Mouse (Mus musculus) CH12.LX (cell line): ENCODE measurements around the gene Atp1a3. TPM values are rescaled to one million over a fixed set of nuclear protein-coding genes. Genes with fewer than 3 reads are reported as not detected.

Experiments used
- DNase-seq: peaks from one replicate; pipeline ENCODE4 v3.0.0-alpha.2; 2013; ENCODE audit errors: extremely low read depth
- H3K27ac ChIP-seq: 2 replicates; pipeline ENCODE4 v1.5.1; 2012; ENCODE audit warnings: low read depth, mild to moderate bottlenecking, control low read depth, moderate library complexity; ENCODE audit not compliant: insufficient read depth
- H3K27me3 ChIP-seq: replicated peaks from 2 replicates; pipeline ENCODE3; 2012; ENCODE audit warnings: inconsistent platforms
- H3K36me3 ChIP-seq, 2 experiments: replicated peaks in 1 of 2; 2 replicates each; pipeline versions ENCODE3 to v1.6.1; 2012; ENCODE audit warnings: inconsistent platforms in 1 of 2, low read length in 1 of 2, mild to moderate bottlenecking in 1 of 2, mixed read lengths in 1 of 2, moderate library complexity in 1 of 2; ENCODE audit not compliant: control insufficient read depth in 1 of 2, insufficient read depth in 1 of 2
- H3K4me1 ChIP-seq, 2 experiments: 2 replicates each; pipeline ENCODE4 v1.6.1; 2012; ENCODE audit warnings: inconsistent platforms in 1 of 2, moderate library complexity in 1 of 2; ENCODE audit not compliant: insufficient read depth in 2 of 2, control insufficient read depth in 1 of 2
- H3K4me2 ChIP-seq: 2 replicates; pipeline ENCODE4 v1.6.1; 2012; ENCODE audit warnings: low read depth, mild to moderate bottlenecking, control low read depth; ENCODE audit not compliant: poor library complexity, insufficient read depth, severe bottlenecking
- H3K4me3 ChIP-seq, 3 experiments: fragments of 150-350 bp in 1 of 3; sonication (generic) in 1 of 3; replicated peaks in 1 of 3; 2 replicates each; pipeline versions ENCODE3 to v1.5.1; 2011 to 2012; ENCODE audit warnings: low read depth in 2 of 3, low read length in 2 of 3, mild to moderate bottlenecking in 2 of 3, moderate library complexity in 2 of 3, control low read depth in 1 of 3, improper control_type of control experiment in 1 of 3, inconsistent platforms in 1 of 3, mixed read lengths in 1 of 3; ENCODE audit not compliant: poor library complexity in 1 of 3
- H3K79me2 ChIP-seq: replicated peaks from 2 replicates; pipeline ENCODE4 v1.6.1; 2012; ENCODE audit warnings: mild to moderate bottlenecking, moderate library complexity; ENCODE audit not compliant: control insufficient read depth, poor library complexity, insufficient read depth, severe bottlenecking; ENCODE audit errors: extremely low read depth
- H3K9ac ChIP-seq: 2 replicates; pipeline ENCODE4 v1.6.1; 2012; ENCODE audit warnings: low read depth, mild to moderate bottlenecking, control low read depth, moderate library complexity; ENCODE audit not compliant: insufficient read depth
- H3K9me3 ChIP-seq: replicated peaks from 2 replicates; pipeline ENCODE3; 2012; ENCODE audit warnings: low read length, inconsistent platforms, mixed read lengths
- CTCF ChIP-seq, 2 experiments: IDR thresholded peaks in 1 of 2; conservative IDR thresholded peaks in 1 of 2; 2 replicates each; pipeline ENCODE4 v1.5.1; 2011 to 2012; ENCODE audit warnings: low read depth in 2 of 2, low read length in 2 of 2, improper control_type of control experiment in 1 of 2, inconsistent platforms in 1 of 2, mild to moderate bottlenecking in 1 of 2, moderate library complexity in 1 of 2
- ELF1 ChIP-seq: IDR thresholded peaks from 2 replicates; pipeline ENCODE4 v1.6.1; 2014; ENCODE audit warnings: low read depth, mild to moderate bottlenecking, inconsistent platforms, low read length, improper control_type of control experiment
- EP300 ChIP-seq: IDR thresholded peaks from 2 replicates; pipeline ENCODE4 v1.6.1; 2011; ENCODE audit warnings: low read length, improper control_type of control experiment
- GABPA ChIP-seq: IDR thresholded peaks from 2 replicates; pipeline ENCODE4 v1.6.1; 2012; ENCODE audit warnings: low read depth, low read length, improper control_type of control experiment, inconsistent platforms; ENCODE audit not compliant: insufficient replicate concordance
- HCFC1 ChIP-seq: IDR thresholded peaks from 2 replicates; pipeline ENCODE4 v1.6.1; 2012; ENCODE audit warnings: low read depth, mild to moderate bottlenecking, inconsistent platforms, low read length, improper control_type of control experiment
- JUN ChIP-seq: IDR thresholded peaks from 2 replicates; pipeline ENCODE4 v1.6.1; 2011; ENCODE audit warnings: low read depth, mild to moderate bottlenecking, low read length, improper control_type of control experiment, moderate library complexity; ENCODE audit not compliant: insufficient read depth
- KAT2A ChIP-seq: IDR thresholded peaks from 2 replicates; pipeline ENCODE4 v1.6.1; 2012; ENCODE audit warnings: low read length, improper control_type of control experiment, inconsistent platforms; ENCODE audit not compliant: insufficient replicate concordance
- MAX ChIP-seq: IDR thresholded peaks from 2 replicates; pipeline ENCODE4 v1.6.1; 2011; ENCODE audit warnings: low read length, improper control_type of control experiment
- MEF2A ChIP-seq: IDR thresholded peaks from 2 replicates; pipeline ENCODE4 v1.6.1; 2014; ENCODE audit warnings: low read depth, mild to moderate bottlenecking, inconsistent platforms, low read length, improper control_type of control experiment, borderline replicate concordance
- MXI1 ChIP-seq: IDR thresholded peaks from 2 replicates; pipeline ENCODE4 v1.6.1; 2011; ENCODE audit warnings: mild to moderate bottlenecking, low read depth, low read length, improper control_type of control experiment
- MYC ChIP-seq: IDR thresholded peaks from 2 replicates; pipeline ENCODE4 v1.6.1; 2011; ENCODE audit warnings: low read depth, mild to moderate bottlenecking, improper control_type of control experiment, low read length
- PAX5 ChIP-seq: IDR thresholded peaks from 2 replicates; pipeline ENCODE4 v1.6.1; 2012; ENCODE audit warnings: low read length, inconsistent platforms, mixed read lengths
- POLR2AphosphoS2 ChIP-seq: IDR thresholded peaks from 2 replicates; pipeline ENCODE4 v1.6.1; 2011; ENCODE audit warnings: low read depth, low read length, improper control_type of control experiment
- RAD21 ChIP-seq: IDR thresholded peaks from 2 replicates; pipeline ENCODE4 v1.6.1; 2011; ENCODE audit warnings: low read depth, mild to moderate bottlenecking, low read length, improper control_type of control experiment, moderate library complexity
- SIN3A ChIP-seq: IDR thresholded peaks from 2 replicates; pipeline ENCODE4 v1.6.1; 2012; ENCODE audit warnings: low read length, improper control_type of control experiment, inconsistent platforms
- UBTF ChIP-seq: IDR thresholded peaks from 2 replicates; pipeline ENCODE4 v1.6.1; 2012; ENCODE audit warnings: low read depth, mild to moderate bottlenecking, inconsistent platforms, low read length, improper control_type of control experiment, moderate library complexity
- USF2 ChIP-seq: conservative IDR thresholded peaks from 2 replicates; pipeline ENCODE4 v1.6.1; 2011; ENCODE audit warnings: low read depth, low read length, improper control_type of control experiment
- ZMIZ1 ChIP-seq: IDR thresholded peaks from 2 replicates; pipeline ENCODE4 v1.6.1; 2012; ENCODE audit warnings: low read depth, mild to moderate bottlenecking, inconsistent platforms, low read length, improper control_type of control experiment
- ZNF384 ChIP-seq: IDR thresholded peaks from 2 replicates; pipeline ENCODE4 v1.6.1; 2012; ENCODE audit warnings: low read depth, low read length, improper control_type of control experiment, inconsistent platforms
- dilution Hi-C: fragments of 300-500 bp; cut with MboI; formaldehyde crosslinking; loops from 2 replicates; pipeline ENCODE4 v1.14.3; 2020; ENCODE audit warnings: low sequenced_read_pairs; ENCODE audit not compliant: extremely low pct_unique_long_range_greater_than_20kb, extremely low pct_ligation_motif_present
- in situ Hi-C: fragments of 300-500 bp; cut with MboI; formaldehyde crosslinking; loops from 3 replicates; pipeline ENCODE4 v1.14.3; 2019; ENCODE audit warnings: low sequenced_read_pairs, low pct_ligation_motif_present, low pct_unique_long_range_greater_than_20kb, mixed read lengths
- polyA plus RNA-seq: library from polyadenylated mRNA; unstranded; fragments of >175 nt; gene quantifications from 2 replicates; pipeline ENCODE4 v1.2.1, GENCODE M21; 2012; ENCODE audit warnings: low read depth; ENCODE audit not compliant: insufficient read length
- total RNA-seq, 2 experiments: library from RNA; depleted of rRNA; stranded (reverse); fragments of 300-350 nt in 1 of 2; fragments of >200 nt in 1 of 2; gene quantifications; 2 replicates each; pipeline ENCODE4 v1.2.3; 2012 to 2014

The Atp1a3 gene
- total and polyA plus RNA-seq, 3 experiments: 0.17 to 0.24 TPM; not detected in 1

DNA sequence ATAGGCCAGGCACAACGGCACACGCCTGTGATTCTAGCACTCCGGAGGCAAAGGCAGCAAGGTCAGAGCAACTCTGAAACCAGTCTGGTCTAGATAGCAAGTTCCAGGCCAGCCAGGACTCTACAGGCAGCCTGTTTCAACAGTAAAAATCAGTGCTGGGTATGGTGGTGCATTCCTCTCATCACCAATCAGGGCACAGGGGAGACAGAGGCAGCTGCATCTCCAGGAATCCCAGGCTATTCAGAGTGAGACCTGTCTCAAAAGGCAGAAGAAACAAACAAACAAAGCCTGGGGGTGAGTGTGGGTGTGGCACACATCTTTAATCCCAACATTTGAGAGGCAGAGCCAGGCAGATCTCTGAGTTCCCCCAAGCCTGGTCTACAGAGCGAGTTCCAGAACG, 22.4 kb downstream of the Atp1a3 start:
- no peak overlapping the region for H3K9ac ChIP-seq
- DNase-seq: no peak
- peaks cover 64% of the 10 kb centered on the region for H3K27me3 ChIP-seq
- no peak overlapping the region for H3K27ac ChIP-seq
- H3K79me2 ChIP-seq: no peaks in the 10 kb centered on the region
- dilution Hi-C loops (no loop called here), in situ Hi-C loops (no loop called here)
- no peaks in the 10 kb centered on the region for H3K36me3 ChIP-seq
- TF ChIP-seq UBTF (no peak), CTCF (conservative IDR thresholded peaks at IDR 0.05 in 1 of 2, IDR thresholded peaks at IDR 0.05 in 1 of 2; ENCODE audit: low read depth in 2 of 2, low read length in 2 of 2) (no peak), ELF1 (no peak)
- H3K9me3 ChIP-seq: no peaks in the 10 kb centered on the region
- H3K4me1 ChIP-seq: peaks cover 0 to 11% of the 10 kb centered on the region in 2 experiments; a peak in 3 of 4 replicates
- H3K4me3 ChIP-seq: no peak overlapping the region
- H3K4me2 ChIP-seq: no peak overlapping the region

GRCm38 (mm10) chr7:24980439-24980838, 25.3 kb downstream of the Atp1a3 start:
- no peaks in the 10 kb centered on the region for H3K79me2 ChIP-seq
- in situ Hi-C loops (no loop called here), dilution Hi-C loops (no loop called here)
- H3K27me3 ChIP-seq: peaks cover 48% of the 10 kb centered on the region
- H3K27ac ChIP-seq: no peak overlapping the region
- no peaks in the 10 kb centered on the region for H3K36me3 ChIP-seq
- no peak overlapping the region for H3K9ac ChIP-seq
- H3K4me3 ChIP-seq: no peak overlapping the region
- peaks cover 0 to 22% of the 10 kb centered on the region in 2 experiments; a peak in 3 of 4 replicates for H3K4me1 ChIP-seq
- TF ChIP-seq USF2: no peak
- no peak for TF ChIP-seq ZNF384
- no peak for TF ChIP-seq JUN
- no peak for TF ChIP-seq PAX5
- TF ChIP-seq ZMIZ1: no peak
- TF ChIP-seq EP300: no peak
- TF ChIP-seq MEF2A: no peak
- TF ChIP-seq MXI1: no peak
- no peak for TF ChIP-seq POLR2AphosphoS2
- no peak for TF ChIP-seq GABPA
- TF ChIP-seq, all 38 proteins: peak for 0
- no peak for DNase-seq
- Histone ChIP-seq H3K4me2 (no peak overlapping the region), H3K9me3 (no peaks in the 10 kb centered on the region)

DNA sequence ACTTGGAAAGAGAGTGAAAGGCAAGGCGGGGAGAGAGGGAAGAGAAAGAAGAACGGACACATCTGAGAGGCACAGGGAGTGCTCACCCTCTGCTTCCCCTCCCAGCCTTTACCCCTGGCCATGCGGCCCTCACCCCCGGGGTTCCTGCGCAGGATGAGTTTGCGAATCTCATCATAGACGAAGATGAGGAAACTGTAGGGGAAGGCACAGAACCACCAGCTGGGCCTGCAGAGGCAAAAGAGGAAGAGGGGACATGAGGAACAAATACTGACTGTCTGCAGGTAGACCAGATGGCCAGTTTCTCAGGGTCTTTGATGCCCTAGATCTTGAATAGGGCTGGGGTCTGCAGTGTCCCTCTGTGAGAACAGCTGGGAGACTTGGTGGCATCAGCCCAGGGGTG, 27.0 kb downstream of the Atp1a3 start:
- Histone ChIP-seq H3K4me1 (peaks cover 5 to 31% of the 10 kb centered on the region in 2 experiments; a peak in 3 of 4 replicates), H3K27ac (no peak overlapping the region), H3K9me3 (no peaks in the 10 kb centered on the region), H3K27me3 (peaks cover 56% of the 10 kb centered on the region), H3K79me2 (no peaks in the 10 kb centered on the region), H3K9ac (no peak overlapping the region), H3K36me3 (no peaks in the 10 kb centered on the region), H3K4me2 (no peak overlapping the region), H3K4me3 (peak overlapping the region in 1 of 3 experiments; percentile 9)
- in situ Hi-C loops (no loop called here), dilution Hi-C loops (no loop called here)
- peak; percentile 34 for DNase-seq
- TF ChIP-seq SIN3A: no peak
- no peak for TF ChIP-seq KAT2A
- TF ChIP-seq CTCF (conservative IDR thresholded peaks at IDR 0.05 in 1 of 2, IDR thresholded peaks at IDR 0.05 in 1 of 2; ENCODE audit: low read depth in 2 of 2, low read length in 2 of 2): no peak
- no peak for TF ChIP-seq MAX
- TF ChIP-seq ZMIZ1: no peak
- TF ChIP-seq UBTF: no peak
- TF ChIP-seq RAD21: no peak
- TF ChIP-seq MXI1: no peak
- no peak for TF ChIP-seq EP300
- no peak for TF ChIP-seq MYC
- TF ChIP-seq PAX5: no peak
- no peak for TF ChIP-seq HCFC1
